Mouse (Mus musculus) liver, postnatal 0 days (tissue): ENCODE measurements around the gene Grsf1. TPM values are rescaled to one million over a fixed set of nuclear protein-coding genes. Genes with fewer than 3 reads are reported as not detected.

Source experiments
- ATAC-seq: fragments of 200-750 bp; cut with Nextera tagmentation; 2 replicates; pipeline ENCODE4 v1.8.0; 2017; ENCODE audit warnings: mild to moderate bottlenecking, moderate library complexity
- DNase-seq: peaks from one replicate; pipeline ENCODE4 v3.0.0-alpha.2; 2016
- H3K27ac ChIP-seq: fragments of 300-500 bp; sonication (generic); 2 replicates; pipeline ENCODE4 v1.5.1; 2014; ENCODE audit warnings: antibody characterized with exemption, moderate library complexity, mild to moderate bottlenecking, low read depth
- H3K27me3 ChIP-seq: fragments of 300-500 bp; sonication (generic); 2 replicates; pipeline ENCODE4 v1.6.1; 2014; ENCODE audit warnings: low read length, control low read depth, mixed read lengths; ENCODE audit not compliant: insufficient read depth
- H3K36me3 ChIP-seq: fragments of 300-500 bp; sonication (generic); replicated peaks from 2 replicates; pipeline ENCODE4 v1.6.1; 2014; ENCODE audit warnings: mild to moderate bottlenecking, control low read depth, low read length, moderate library complexity, mixed read lengths; ENCODE audit not compliant: insufficient read depth
- H3K4me1 ChIP-seq: fragments of 300-500 bp; sonication (generic); 2 replicates; pipeline ENCODE4 v1.6.1; 2014; ENCODE audit warnings: antibody characterized with exemption, mild to moderate bottlenecking, control low read depth; ENCODE audit not compliant: insufficient read depth
- H3K4me2 ChIP-seq: fragments of 300-500 bp; sonication (generic); 2 replicates; pipeline ENCODE4 v1.6.1; 2014; ENCODE audit warnings: low read depth, mild to moderate bottlenecking, low read length, moderate library complexity, mixed read lengths
- H3K4me3 ChIP-seq: fragments of 300-500 bp; sonication (generic); 2 replicates; pipeline ENCODE4 v1.5.1; 2014; ENCODE audit warnings: low read depth, low read length
- H3K9ac ChIP-seq: fragments of 300-500 bp; sonication (generic); replicated peaks from 2 replicates; pipeline ENCODE4 v1.6.1; 2014; ENCODE audit warnings: mild to moderate bottlenecking, moderate library complexity
- H3K9me3 ChIP-seq: fragments of 300-500 bp; sonication (generic); 2 replicates; pipeline ENCODE4 v1.6.1; 2016; ENCODE audit warnings: mild to moderate bottlenecking, control low read depth, low read length, mixed read lengths
- CTCF ChIP-seq: sonication (generic); IDR thresholded peaks from 2 replicates; pipeline ENCODE4 v1.5.1; 2016; ENCODE audit warnings: antibody characterized with exemption, low read depth
- EP300 ChIP-seq: IDR thresholded peaks from 2 replicates; pipeline ENCODE4 v1.6.1; 2016; ENCODE audit warnings: antibody characterized with exemption, low read depth, mild to moderate bottlenecking
- WGBS: fragments of 180-500 bp; shearing (Covaris S2); extraction: QIAGEN DNeasy Blood & Tissue Kit; methylation state at CpG from one replicate; pipeline ENCODE4 v1.1.7; 2014; ENCODE audit not compliant: insufficient replicate concordance; 5-methylcytosine and 5-hydroxymethylcytosine counted together
- polyA plus RNA-seq: library from polyadenylated mRNA; unstranded; fragments of >200 nt; fragmentation: Nextera tagmentation; extraction: Ambion mirVana; gene quantifications from 2 replicates; pipeline ENCODE4 v1.2.1, GENCODE M21; 2015

Gene Grsf1
- 35.9 and 42.0 TPM in 2 replicates for polyA plus RNA-seq

- Histone ChIP-seq H3K27me3 (no peaks in the 10 kb centered on the region), H3K4me1 (peaks cover 19% of the 10 kb centered on the region), H3K27ac (peak within 1 kb of the TSS; percentile 98), H3K9me3 (no peaks in the 10 kb centered on the region), H3K9ac (peak within 1 kb of the TSS; percentile 77), H3K36me3 (no peaks in the 10 kb centered on the region; the same call in none of the 2 replicates), H3K4me2 (peak within 1 kb of the TSS; percentile 77), H3K4me3 (peak within 1 kb of the TSS; percentile 64)
- 1% methylated on average over 63 of the region's 127 CpGs for WGBS
- no peak for TF ChIP-seq EP300
- TF ChIP-seq CTCF = 0 out of 2 replicates have a peak, but pooled peaks have one; percentile 7
- peak; percentile 85 for ATAC-seq
- peak; percentile 95 for DNase-seq
Observed at GRCm38 (mm10) chr5:88675443-88676387, at the start of gene Grsf1. Gene Grsf1, minus strand, starts transcription at chr5:88676171.

- WGBS = 32% methylated on average over 3 of the region's 3 CpGs
- DNase-seq = no peak
- Histone ChIP-seq H3K27me3 (no peaks in the 10 kb centered on the region), H3K4me2 (peak overlapping the region; percentile 95), H3K4me3 (peak overlapping the region; percentile 97), H3K27ac (peak overlapping the region; percentile 81), H3K9ac (no peak overlapping the region; the same call in 1 of the 2 replicates), H3K9me3 (no peaks in the 10 kb centered on the region), H3K4me1 (peaks cover 44% of the 10 kb centered on the region), H3K36me3 (no peaks in the 10 kb centered on the region)
- TF ChIP-seq CTCF (no peak), EP300 (peak; percentile 91)
- ATAC-seq = peak; percentile 36
Observed at GRCm38 (mm10) chr5:88724030-88724429, 48.1 kb upstream of the Grsf1 start.

- Histone ChIP-seq H3K4me3 (peak overlapping the region; percentile 97), H3K4me2 (peak overlapping the region; percentile 95), H3K36me3 (no peaks in the 10 kb centered on the region), H3K9me3 (no peaks in the 10 kb centered on the region), H3K27ac (peak overlapping the region; percentile 93), H3K4me1 (peaks cover 41% of the 10 kb centered on the region), H3K27me3 (no peaks in the 10 kb centered on the region), H3K9ac (peak overlapping the region; percentile 95)
- 25% methylated on average over 4 of the region's 4 CpGs for WGBS
- DNase-seq = peak; percentile 29
- TF ChIP-seq CTCF (no peak), EP300 (no peak)
- no peak for ATAC-seq
Observed at GRCm38 (mm10) chr5:88722213-88722600, 46.2 kb upstream of the Grsf1 start.

- Histone ChIP-seq H3K4me3 (peak overlapping the region; percentile 97), H3K27me3 (no peaks in the 10 kb centered on the region), H3K4me2 (peak overlapping the region; percentile 95), H3K4me1 (peaks cover 41% of the 10 kb centered on the region), H3K36me3 (no peaks in the 10 kb centered on the region), H3K9me3 (no peaks in the 10 kb centered on the region), H3K27ac (peak overlapping the region; percentile 93), H3K9ac (peak overlapping the region; percentile 95)
- peak; percentile 77 for DNase-seq
- ATAC-seq = peak; percentile 43
- 2% methylated on average over 31 of the region's 31 CpGs for WGBS
- no peak for TF ChIP-seq CTCF
- no peak for TF ChIP-seq EP300
Observed at GRCm38 (mm10) chr5:88721565-88722212, 45.7 kb upstream of the Grsf1 start.

GRCm38 (mm10) chr5:88721003-88721475 lies 45.1 kb upstream of the Grsf1 start:
- peaks cover 41% of the 10 kb centered on the region for H3K4me1 ChIP-seq
- H3K36me3 ChIP-seq = no peaks in the 10 kb centered on the region
- TF ChIP-seq EP300 = no peak
- TF ChIP-seq CTCF = no peak
- H3K4me3 ChIP-seq = peak overlapping the region; percentile 97
- H3K4me2 ChIP-seq = peak overlapping the region; percentile 95
- WGBS = 3% methylated on average over 34 of the region's 38 CpGs
- H3K9ac ChIP-seq = peak overlapping the region; percentile 95
- ATAC-seq (peak; percentile 40), DNase-seq (no peak)
- no peaks in the 10 kb centered on the region for H3K27me3 ChIP-seq
- H3K9me3 ChIP-seq = no peaks in the 10 kb centered on the region
- peak overlapping the region; percentile 93 for H3K27ac ChIP-seq
